Mouse (Mus musculus): ENCODE data around the gene B3gnt3. TPM values are rescaled to one million over a fixed set of nuclear protein-coding genes. Genes with fewer than 3 reads are reported as not detected.
"Not testable (repeated sequence)": the region's sequence is repeated elsewhere in the genome, so short reads cannot be mapped to it uniquely, and the experiment has no call there.

B3gnt3 gene
- polyA plus RNA-seq, 1 experiment from 2014 or later: 4.0 TPM

- H3K27me3 ChIP-seq (ENCODE audit: control insufficient read depth, insufficient read depth, low read length): peaks cover 40% of the 10 kb centered on the region
- H3K4me2 ChIP-seq (ENCODE audit: low read depth, low read length): no peak overlapping the region
- no peak for ATAC-seq (replicated peaks; ENCODE audit: extremely low read depth, insufficient read depth, low FRiP score)
Observed at GRCm38 (mm10) chr8:71702087-71702432, 471 bp upstream of the B3gnt3 start.

GRCm38 (mm10) chr8:71700493-71701269 lies 908 bp downstream of the B3gnt3 start:
- Histone ChIP-seq H3K27me3 (ENCODE audit: control insufficient read depth, insufficient read depth, low read length) (peaks cover 38% of the 10 kb centered on the region), H3K9ac (ENCODE audit: low read length) (peak overlapping the region; percentile 63), H3K4me1 (ENCODE audit: control insufficient read depth, insufficient read depth, low read length) (peaks cover 8% of the 10 kb centered on the region), H3K36me3 (ENCODE audit: control insufficient read depth, insufficient read depth) (no peaks in the 10 kb centered on the region), H3K4me3 (ENCODE audit: low read length) (peak overlapping the region; percentile 53), H3K9me3 (replicated peaks; ENCODE audit: control insufficient read depth, low read length) (no peaks in the 10 kb centered on the region), H3K4me2 (ENCODE audit: low read depth, low read length) (peak overlapping the region; percentile 70), H3K27ac (ENCODE audit: low read length) (no peak overlapping the region; the same call in 1 of the 2 replicates)
- peak; percentile 26; the same call in 1 of the 2 replicates for ATAC-seq (replicated peaks; ENCODE audit: extremely low read depth, insufficient read depth, low FRiP score)
- WGBS: 6% methylated on average over 29 of the region's 29 CpGs

More at GRCm38 (mm10) chr8:71702087-71702432, 471 bp upstream of the B3gnt3 start:
- Histone ChIP-seq H3K9me3 (replicated peaks; ENCODE audit: control insufficient read depth, low read length) (no peaks in the 10 kb centered on the region), H3K4me1 (ENCODE audit: control insufficient read depth, insufficient read depth, low read length) (peaks cover 8% of the 10 kb centered on the region), H3K27ac (ENCODE audit: low read length) (no peak overlapping the region), H3K36me3 (ENCODE audit: control insufficient read depth, insufficient read depth) (no peaks in the 10 kb centered on the region), H3K9ac (ENCODE audit: low read length) (no peak overlapping the region), H3K4me3 (ENCODE audit: low read length) (peak overlapping the region; percentile 53; the same call in 1 of the 2 replicates)
- 29% methylated on average over 4 of the region's 4 CpGs for WGBS

GRCm38 (mm10) chr8:71695456-71695855 lies 6.1 kb downstream of the B3gnt3 start:
- not testable (repeated sequence) for H3K4me2 ChIP-seq (ENCODE audit: low read depth, low read length); H3K4me1 ChIP-seq (ENCODE audit: control insufficient read depth, insufficient read depth, low read length); H3K4me3 ChIP-seq (ENCODE audit: low read length); H3K36me3 ChIP-seq (ENCODE audit: control insufficient read depth, insufficient read depth); ATAC-seq (replicated peaks; ENCODE audit: extremely low read depth, insufficient read depth, low FRiP score); H3K9ac ChIP-seq (ENCODE audit: low read length); H3K9me3 ChIP-seq (replicated peaks; ENCODE audit: control insufficient read depth, low read length); H3K27ac ChIP-seq (ENCODE audit: low read length)
- H3K27me3 ChIP-seq (ENCODE audit: control insufficient read depth, insufficient read depth, low read length): peaks cover 63% of the 10 kb centered on the region
- 62% methylated on average over 12 of the region's 12 CpGs for WGBS

- 15% methylated on average over 68 of the region's 68 CpGs for WGBS
- H3K4me1 ChIP-seq (ENCODE audit: control insufficient read depth, insufficient read depth, low read length): peaks cover 4% of the 10 kb centered on the region
- H3K9ac ChIP-seq (ENCODE audit: low read length): no peak overlapping the region
- H3K27ac ChIP-seq (ENCODE audit: low read length): no peak overlapping the region
- peaks cover 72% of the 10 kb centered on the region for H3K27me3 ChIP-seq (ENCODE audit: control insufficient read depth, insufficient read depth, low read length)
- H3K36me3 ChIP-seq (ENCODE audit: control insufficient read depth, insufficient read depth): no peaks in the 10 kb centered on the region
- no peak for ATAC-seq (replicated peaks; ENCODE audit: extremely low read depth, insufficient read depth, low FRiP score)
- peak overlapping the region; percentile 15 for H3K4me3 ChIP-seq (ENCODE audit: low read length)
- peak overlapping the region; percentile 23 for H3K4me2 ChIP-seq (ENCODE audit: low read depth, low read length)
- no peaks in the 10 kb centered on the region for H3K9me3 ChIP-seq (replicated peaks; ENCODE audit: control insufficient read depth, low read length)
Observed at GRCm38 (mm10) chr8:71693166-71694041, 8.2 kb downstream of the B3gnt3 start.

- 8% methylated on average over 30 of the region's 30 CpGs for WGBS
- H3K4me2 ChIP-seq (ENCODE audit: low read depth, low read length): no peak overlapping the region
- H3K4me3 ChIP-seq (ENCODE audit: low read length): no peak overlapping the region
- H3K27ac ChIP-seq (ENCODE audit: low read length): no peak overlapping the region
- ATAC-seq (replicated peaks; ENCODE audit: extremely low read depth, insufficient read depth, low FRiP score): no peak
- no peak overlapping the region for H3K9ac ChIP-seq (ENCODE audit: low read length)
- H3K27me3 ChIP-seq (ENCODE audit: control insufficient read depth, insufficient read depth, low read length): peaks cover 81% of the 10 kb centered on the region
- H3K4me1 ChIP-seq (ENCODE audit: control insufficient read depth, insufficient read depth, low read length): peaks cover 4% of the 10 kb centered on the region
- H3K9me3 ChIP-seq (replicated peaks; ENCODE audit: control insufficient read depth, low read length): no peaks in the 10 kb centered on the region
- H3K36me3 ChIP-seq (ENCODE audit: control insufficient read depth, insufficient read depth): no peaks in the 10 kb centered on the region
Observed at GRCm38 (mm10) chr8:71692509-71692908, 9.1 kb downstream of the B3gnt3 start.

- WGBS: 11% methylated on average over 33 of the region's 33 CpGs
- H3K9ac ChIP-seq (ENCODE audit: low read length): no peak within 1 kb of the TSS
- H3K9me3 ChIP-seq (replicated peaks; ENCODE audit: control insufficient read depth, low read length): no peaks in the 10 kb centered on the region
- H3K27ac ChIP-seq (ENCODE audit: low read length): no peak within 1 kb of the TSS
- ATAC-seq (replicated peaks; ENCODE audit: extremely low read depth, insufficient read depth, low FRiP score): no peak
- H3K4me1 ChIP-seq (ENCODE audit: control insufficient read depth, insufficient read depth, low read length): peaks cover 16% of the 10 kb centered on the region
- H3K4me3 ChIP-seq (ENCODE audit: low read length): no peak within 1 kb of the TSS
- no peaks in the 10 kb centered on the region for H3K36me3 ChIP-seq (ENCODE audit: control insufficient read depth, insufficient read depth)
- peaks cover 100% of the 10 kb centered on the region for H3K27me3 ChIP-seq (ENCODE audit: control insufficient read depth, insufficient read depth, low read length)
- H3K4me2 ChIP-seq (ENCODE audit: low read depth, low read length): no peak within 1 kb of the TSS
Observed at GRCm38 (mm10) chr8:71689028-71689427, 12.6 kb downstream of the B3gnt3 start, which contains the start of gene Insl3. Gene Insl3, plus strand, starts transcription at chr8:71689214.

GRCm38 (mm10) chr8:71687616-71688015 lies 14.0 kb downstream of the B3gnt3 start:
- Histone ChIP-seq H3K4me3 (ENCODE audit: low read length) (no peak overlapping the region), H3K4me2 (ENCODE audit: low read depth, low read length) (no peak overlapping the region), H3K4me1 (ENCODE audit: control insufficient read depth, insufficient read depth, low read length) (peaks cover 12% of the 10 kb centered on the region), H3K9ac (ENCODE audit: low read length) (no peak overlapping the region), H3K27me3 (ENCODE audit: control insufficient read depth, insufficient read depth, low read length) (peaks cover 100% of the 10 kb centered on the region), H3K9me3 (replicated peaks; ENCODE audit: control insufficient read depth, low read length) (no peaks in the 10 kb centered on the region), H3K36me3 (ENCODE audit: control insufficient read depth, insufficient read depth) (no peaks in the 10 kb centered on the region), H3K27ac (ENCODE audit: low read length) (no peak overlapping the region)
- 16% methylated on average over 8 of the region's 8 CpGs for WGBS
- no peak for ATAC-seq (replicated peaks; ENCODE audit: extremely low read depth, insufficient read depth, low FRiP score)

- 10% methylated on average over 23 of the region's 23 CpGs for WGBS
- no peak overlapping the region for H3K9ac ChIP-seq (ENCODE audit: low read length)
- H3K4me2 ChIP-seq (ENCODE audit: low read depth, low read length): peak overlapping the region; percentile 61
- no peak overlapping the region for H3K27ac ChIP-seq (ENCODE audit: low read length)
- peak; percentile 70 for ATAC-seq (replicated peaks; ENCODE audit: extremely low read depth, insufficient read depth, low FRiP score)
- H3K4me1 ChIP-seq (ENCODE audit: control insufficient read depth, insufficient read depth, low read length): peaks cover 12% of the 10 kb centered on the region
- H3K9me3 ChIP-seq (replicated peaks; ENCODE audit: control insufficient read depth, low read length): no peaks in the 10 kb centered on the region
- no peaks in the 10 kb centered on the region for H3K36me3 ChIP-seq (ENCODE audit: control insufficient read depth, insufficient read depth)
- H3K4me3 ChIP-seq (ENCODE audit: low read length): peak overlapping the region; percentile 33
- H3K27me3 ChIP-seq (ENCODE audit: control insufficient read depth, insufficient read depth, low read length): peaks cover 96% of the 10 kb centered on the region
Observed at GRCm38 (mm10) chr8:71686143-71686734, 15.3 kb downstream of the B3gnt3 start.

Data from heart, embryonic 16.5 days (tissue).